ENCODE assay signal across 7 mouse cellular contexts in the genomic region with DNA sequence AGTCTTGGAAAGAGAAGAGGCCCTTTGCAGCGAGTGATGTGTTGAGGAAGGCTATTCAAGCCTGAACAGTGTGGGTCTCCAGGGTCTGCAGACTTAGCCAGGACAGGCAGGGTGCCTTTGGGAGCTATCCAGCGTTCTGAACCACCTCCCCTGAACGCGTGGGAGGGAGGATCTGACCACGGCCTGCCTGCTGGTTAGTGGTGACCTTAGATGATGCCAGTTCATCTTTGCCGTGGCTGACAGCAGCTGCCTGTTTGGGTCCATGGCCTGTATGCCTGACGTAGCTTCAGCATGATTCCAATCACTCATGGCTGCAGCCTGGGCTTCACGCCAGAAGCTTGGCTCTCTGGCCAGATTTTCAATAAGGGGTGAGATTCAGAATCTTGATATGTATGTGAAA. TPM values are rescaled to one million over a fixed set of nuclear protein-coding genes. Genes with fewer than 3 reads are reported as not detected.
DNase-seq lines count a peak whose midpoint lies in the region; ATAC-seq lines count a peak whose summit lies in the region.

No protein-coding gene starts in this region.

- H3K27ac ChIP-seq in hindbrain, embryonic 16.5 days (ENCODE audit: low read depth, low read length) = peak overlapping the region; percentile 64; the same call in 1 of the 2 replicates
- no peak overlapping the region for H3K27ac ChIP-seq in neural tube, embryonic 14.5 days (ENCODE audit: low read depth, low read length)

- peak; percentile 53 for ATAC-seq in hindbrain, embryonic 16.5 days
- peak; percentile 44; the same call in 1 of the 2 replicates for ATAC-seq in neural tube, embryonic 14.5 days (ENCODE audit: low read depth)

- H3K4me2 ChIP-seq in hindbrain, embryonic 16.5 days (ENCODE audit: low read length) = no peak overlapping the region
- no peak overlapping the region for H3K4me2 ChIP-seq in neural tube, embryonic 14.5 days (ENCODE audit: low read depth, low read length)

- 12% methylated on average over 8 of the region's 8 CpGs for WGBS in hindbrain, embryonic 16.5 days
- whole genome bisulfite sequencing in neural tube, embryonic 14.5 days = 16% methylated on average over 8 of the region's 8 CpGs

- no peak overlapping the region for H3K9ac ChIP-seq in hindbrain, embryonic 16.5 days (ENCODE audit: low read depth, low read length)
- no peak overlapping the region for H3K9ac ChIP-seq in neural tube, embryonic 14.5 days (replicated peaks; ENCODE audit: low read depth, low read length)

- DNase-seq in layer of hippocampus, adult 9-11 months = peak; percentile 37
- no peak for DNase-seq in layer of hippocampus, adult 9-10 months (ENCODE audit: low spot score)
- DNase-seq in adipocyte (ENCODE audit: low spot score) = peak; percentile 25
- peak; percentile 68 for DNase-seq in cerebellum, adult 11-12 months
- DNase-seq in T-cell, adult 2 months (ENCODE audit: low spot score) = no peak

- H3K4me1 ChIP-seq in hindbrain, embryonic 16.5 days (ENCODE audit: control insufficient read depth, insufficient read depth, low read depth, low read length) = peaks cover 20% of the 10 kb centered on the region
- H3K4me1 ChIP-seq in neural tube, embryonic 14.5 days (ENCODE audit: control insufficient read depth, insufficient read depth, low read length) = peaks cover 16% of the 10 kb centered on the region

- H3K9me3 ChIP-seq in hindbrain, embryonic 16.5 days (ENCODE audit: control insufficient read depth, low read length) = no peaks in the 10 kb centered on the region
- no peaks in the 10 kb centered on the region for H3K9me3 ChIP-seq in neural tube, embryonic 14.5 days (ENCODE audit: control insufficient read depth, low read length)

- no peaks in the 10 kb centered on the region for H3K36me3 ChIP-seq in hindbrain, embryonic 16.5 days (ENCODE audit: control insufficient read depth, insufficient read depth, low read length)
- no peaks in the 10 kb centered on the region for H3K36me3 ChIP-seq in neural tube, embryonic 14.5 days (ENCODE audit: control insufficient read depth, insufficient read depth, low read length)

- H3K27me3 ChIP-seq in hindbrain, embryonic 16.5 days (replicated peaks; ENCODE audit: control insufficient read depth, insufficient read depth, low read length) = no peaks in the 10 kb centered on the region
- H3K27me3 ChIP-seq in neural tube, embryonic 14.5 days (ENCODE audit: control insufficient read depth, insufficient read depth, low read length) = no peaks in the 10 kb centered on the region

- H3K4me3 ChIP-seq in hindbrain, embryonic 16.5 days (ENCODE audit: low read length) = no peak overlapping the region
- H3K4me3 ChIP-seq in neural tube, embryonic 14.5 days (ENCODE audit: low read depth, low read length) = no peak overlapping the region

RNA-seq across cellular contexts. Expression of a gene that starts 23.4 kb away (rescaled TPM):
- polyA plus RNA-seq in hindbrain, embryonic 16.5 days (2015; fragmentation: Nextera tagmentation; extraction: Ambion mirVana) = 14.2 and 14.8 TPM in 2 replicates
- polyA plus RNA-seq in neural tube, embryonic 14.5 days (2014; fragmentation: Nextera tagmentation; extraction: Ambion mirVana) = 18.8 and 23.5 TPM in 2 replicates

RNA-seq across cellular contexts. Expression of a gene that starts 23.6 kb away (rescaled TPM):
- polyA plus RNA-seq in hindbrain, embryonic 16.5 days (2015; fragmentation: Nextera tagmentation; extraction: Ambion mirVana) = 2.4 and 3.3 TPM in 2 replicates
- 1.7 and 1.9 TPM in 2 replicates for polyA plus RNA-seq in neural tube, embryonic 14.5 days (2014; fragmentation: Nextera tagmentation; extraction: Ambion mirVana)

RNA-seq across cellular contexts. Expression of a gene that starts 28.9 kb away (rescaled TPM):
- polyA plus RNA-seq in hindbrain, embryonic 16.5 days (2015; fragmentation: Nextera tagmentation; extraction: Ambion mirVana) = 17.9 and 21.7 TPM in 2 replicates
- polyA plus RNA-seq in neural tube, embryonic 14.5 days (2014; fragmentation: Nextera tagmentation; extraction: Ambion mirVana) = 5.3 and 13.7 TPM in 2 replicates

RNA-seq across cellular contexts. Expression of a gene that starts 43.1 kb away (rescaled TPM):
- 18.4 and 19.5 TPM in 2 replicates for polyA plus RNA-seq in hindbrain, embryonic 16.5 days (2015; fragmentation: Nextera tagmentation; extraction: Ambion mirVana)
- 8.0 and 8.6 TPM in 2 replicates for polyA plus RNA-seq in neural tube, embryonic 14.5 days (2014; fragmentation: Nextera tagmentation; extraction: Ambion mirVana)

Comparison
In these comparisons a context has a peak if more than half of its experiments do, and no peak if none do; other contexts are left out.
1. DNase-seq: peak in layer of hippocampus, adult 9-11 months (single experiment), adipocyte (single experiment) and cerebellum, adult 11-12 months (single experiment); none in layer of hippocampus, adult 9-10 months (single experiment) and T-cell, adult 2 months (single experiment).